Mouse (Mus musculus): ENCODE measurements around the gene Cyth1. TPM values are rescaled to one million over a fixed set of nuclear protein-coding genes. Genes with fewer than 3 reads are reported as not detected.
A peak's percentile ranks its signal among the peaks of the same experiment; 100 is the strongest.

The Cyth1 gene
- total RNA-seq (2021): 10 to 100 TPM; 30.3 to 31.5 TPM
- long read RNA-seq, experiment 1, partial matches to known transcripts: 1 of 25 reads
- long read RNA-seq, experiment 1, other reads (novel, unspliced or antisense): 23 of 25 reads
- long read RNA-seq, experiment 2, partial matches to known transcripts: 18 of 48 reads
- long read RNA-seq, experiment 2, other reads (novel, unspliced or antisense): 28 of 48 reads

DNA sequence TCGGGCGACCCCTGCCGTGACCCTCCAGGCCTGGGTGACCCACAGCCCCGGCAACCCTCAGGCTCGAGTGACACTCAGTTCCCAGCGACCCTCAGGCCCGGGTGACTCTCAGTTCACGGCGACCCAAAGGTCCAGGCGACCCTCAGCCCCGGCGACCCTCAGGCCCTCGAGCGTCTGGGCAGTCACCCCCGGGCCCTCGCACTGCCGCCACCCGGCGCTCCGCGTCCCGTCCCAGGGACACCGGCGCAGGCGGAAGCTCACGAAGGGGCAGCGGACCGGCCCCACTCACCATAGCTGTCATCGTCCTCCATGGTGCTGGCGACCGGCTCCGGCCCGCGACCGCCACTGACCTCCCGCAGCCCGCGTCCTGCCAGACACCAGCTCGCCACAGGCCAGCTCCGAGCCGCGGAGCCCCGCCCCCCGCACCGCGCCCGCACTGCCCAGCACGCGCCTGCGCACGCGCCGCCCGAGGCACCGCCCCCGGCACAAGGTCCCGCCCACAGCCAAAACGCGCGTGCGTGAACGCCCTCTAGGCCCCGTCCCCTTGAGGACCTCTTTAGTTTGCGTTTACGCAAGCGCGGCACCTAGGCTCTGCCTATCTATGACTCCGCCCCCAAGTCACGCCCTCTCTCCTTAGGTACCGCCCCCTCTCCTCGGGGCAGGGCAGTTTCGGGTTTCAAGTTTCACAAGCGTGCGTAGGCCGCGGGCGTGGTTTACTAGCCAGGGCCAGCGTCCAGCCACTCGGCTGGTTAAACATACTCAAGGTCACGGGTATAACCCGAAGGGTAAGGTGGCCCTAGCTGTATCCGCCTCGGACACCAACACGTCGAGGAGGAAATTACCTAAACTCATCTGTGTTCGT lies at the start of gene Cyth1:
Gene Cyth1, minus strand, starts transcription at position 443 of the 862 bp plus-strand sequence.
- DNase-seq (ENCODE audit: low spot score in 2 of 2): peak; percentile 99

DNA sequence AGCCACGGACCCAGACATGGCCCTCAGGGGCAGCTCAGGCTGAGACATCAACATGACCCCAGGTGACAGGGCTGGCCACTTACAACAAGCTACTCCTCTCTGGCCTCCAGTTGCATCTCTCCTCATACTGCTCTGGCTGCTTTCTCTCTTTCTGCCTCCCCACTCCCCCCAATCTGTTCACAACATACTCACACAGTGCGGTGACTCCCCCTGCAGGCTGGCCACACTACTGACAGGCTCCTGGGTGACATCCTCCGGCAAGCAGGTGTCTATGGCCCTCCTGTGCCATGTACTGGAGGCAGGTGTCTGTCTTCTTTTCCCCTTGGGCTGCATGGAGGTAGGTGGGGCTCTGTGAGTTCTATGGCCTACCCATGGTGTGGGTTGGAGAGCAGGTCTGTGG lies 49.6 kb upstream of the Cyth1 start:
- DNase-seq (ENCODE audit: low spot score in 2 of 2): no peak

DNA sequence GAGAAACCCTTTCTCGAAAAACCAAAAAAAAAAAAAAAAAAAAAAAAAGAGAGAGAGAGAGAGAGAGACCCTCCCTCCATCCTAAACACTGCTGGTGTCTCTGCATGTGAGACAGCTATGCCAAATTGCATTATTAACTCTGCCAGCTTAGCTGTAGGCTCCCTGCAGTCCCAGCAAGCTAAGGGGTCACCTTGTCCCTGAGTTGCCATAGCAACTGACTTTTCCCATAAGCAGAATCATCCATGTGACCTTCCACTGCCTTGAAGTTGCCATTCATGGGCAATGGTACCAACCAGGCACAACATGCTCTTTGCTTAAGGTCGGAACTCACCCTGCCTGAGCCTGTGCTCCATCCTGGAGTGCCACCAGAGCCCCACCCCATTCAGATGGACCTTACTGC lies 46.6 kb upstream of the Cyth1 start:
- no peak for DNase-seq (ENCODE audit: low spot score in 2 of 2)

DNA sequence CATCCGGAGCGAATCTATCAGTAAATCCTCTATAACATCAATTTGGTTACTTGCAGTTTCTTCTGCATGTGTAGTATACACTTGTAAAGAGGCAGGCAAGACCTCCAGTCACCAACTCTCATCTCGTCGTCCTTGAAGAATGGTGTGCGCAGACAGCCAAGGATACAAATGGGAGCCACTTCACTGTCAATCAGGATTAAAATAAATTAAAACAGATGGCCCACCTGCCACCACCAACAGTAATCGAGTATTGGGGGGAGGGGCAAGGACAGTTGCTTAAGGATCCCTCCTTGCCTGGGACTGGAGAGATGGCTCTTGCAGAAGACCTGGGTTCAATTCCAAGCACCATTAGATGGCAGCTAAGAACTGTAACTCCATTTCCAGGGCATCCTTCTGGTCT lies 44.3 kb upstream of the Cyth1 start:
- no peak for DNase-seq (ENCODE audit: low spot score in 2 of 2)

DNA sequence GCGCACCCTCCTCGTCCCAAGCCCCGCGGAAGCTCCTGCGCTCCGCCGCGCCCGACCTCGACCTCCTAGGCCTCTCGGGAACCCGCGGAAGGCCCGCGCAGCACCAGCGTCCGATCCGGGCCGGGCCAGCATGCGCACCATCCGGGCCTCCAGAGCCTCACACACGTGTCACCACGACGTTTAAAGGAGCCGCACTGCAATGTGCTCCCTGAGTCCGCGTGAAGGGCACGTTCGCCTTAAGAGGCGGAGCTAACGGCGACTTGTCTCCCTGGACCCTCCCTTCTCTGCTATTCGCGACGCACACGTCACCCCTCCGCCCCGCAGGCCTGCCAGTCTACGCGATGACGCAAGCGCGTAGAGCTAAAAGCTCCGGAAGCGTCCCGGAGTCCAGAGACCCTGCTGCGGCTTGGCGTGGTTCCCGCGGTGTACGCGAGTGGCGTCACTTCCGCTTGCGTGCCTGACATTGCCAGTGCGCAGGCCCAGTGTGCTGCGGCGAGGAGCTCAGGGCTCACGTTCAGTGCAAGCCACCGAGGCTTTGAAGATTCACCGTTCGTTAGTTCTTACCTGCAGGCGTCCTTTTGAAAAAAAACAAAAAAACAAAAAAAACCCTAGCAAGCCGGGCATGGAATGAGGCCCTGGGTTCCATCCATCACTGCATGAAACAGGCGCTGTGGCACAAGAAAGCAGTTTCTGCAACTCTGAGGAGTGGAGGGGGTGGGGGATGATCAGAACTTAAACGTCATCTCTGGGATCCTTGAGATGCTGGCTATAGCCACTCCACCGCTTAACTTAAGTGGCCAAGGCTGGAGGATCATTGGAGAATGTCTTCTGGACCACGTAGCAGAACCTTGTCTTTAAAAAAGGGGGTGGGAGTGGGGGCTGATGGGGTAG lies 41.9 kb upstream of the Cyth1 start, which contains the start of gene Usp36:
Gene Usp36, minus strand, starts transcription at position 246 of the 891 bp plus-strand sequence.
- peak; percentile 96 for DNase-seq (ENCODE audit: low spot score in 2 of 2)

DNA sequence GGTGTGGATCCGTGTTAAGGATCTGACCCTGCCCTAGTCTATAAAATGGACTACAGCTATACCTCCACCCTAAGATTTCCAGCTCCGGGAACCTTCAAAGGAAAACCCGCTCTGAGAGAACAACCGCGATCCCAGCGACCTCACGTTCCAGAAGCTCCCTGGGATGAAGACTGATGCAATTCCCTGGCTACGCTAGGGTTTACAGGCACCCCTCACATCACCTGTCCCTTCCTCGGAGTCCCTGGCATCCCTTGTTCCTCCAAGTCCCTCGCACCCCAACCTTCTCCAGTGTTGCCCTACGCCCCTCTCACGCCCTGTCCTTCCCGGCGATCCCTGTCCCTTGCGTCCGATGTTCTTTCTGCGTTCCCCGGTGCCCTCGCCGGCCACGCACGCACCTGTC lies 41.2 kb upstream of the Cyth1 start:
- DNase-seq (ENCODE audit: low spot score in 2 of 2): no peak

DNA sequence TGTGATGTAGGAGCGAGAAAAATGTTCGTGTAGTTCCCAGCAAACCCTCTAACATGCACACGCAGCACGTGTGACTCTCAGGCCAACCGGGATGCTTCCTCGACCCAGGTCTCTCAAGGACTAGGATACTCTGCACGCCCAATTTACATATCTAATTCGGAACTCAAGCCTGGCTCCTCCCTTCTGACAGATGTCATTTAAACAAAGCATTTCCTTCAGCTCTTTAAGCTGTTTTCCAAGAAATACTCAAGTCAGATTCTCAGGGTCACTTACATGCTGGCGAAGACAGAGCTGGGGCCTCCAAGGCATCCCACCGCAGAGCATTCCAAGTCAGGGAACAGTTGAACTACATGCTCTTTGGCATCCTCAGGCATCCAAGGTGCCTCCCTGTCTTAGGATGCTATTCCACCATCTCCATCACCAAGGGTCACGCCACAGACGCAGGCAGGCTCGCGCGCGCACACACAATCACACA lies 40.7 kb upstream of the Cyth1 start:
- DNase-seq (ENCODE audit: low spot score in 2 of 2): no peak

DNA sequence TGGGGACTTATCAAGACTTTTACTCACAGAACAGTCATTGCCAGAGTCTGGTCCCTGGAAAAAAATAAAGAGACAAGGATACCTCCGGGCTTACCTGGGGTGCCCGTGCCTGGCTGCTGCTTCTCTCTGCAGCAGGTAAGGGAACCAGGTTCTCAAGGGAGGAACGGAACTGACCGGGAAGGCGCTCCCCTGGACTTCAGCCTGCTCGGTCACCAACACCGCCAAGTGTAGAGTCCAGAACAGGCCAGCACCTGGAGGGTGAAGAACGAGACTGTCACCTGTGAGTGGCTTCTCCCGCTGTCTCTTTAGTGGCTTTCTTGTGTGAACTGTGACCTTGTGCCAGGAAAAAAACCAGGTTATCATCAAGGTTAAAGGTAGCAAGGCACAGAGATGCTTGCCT lies 39.2 kb upstream of the Cyth1 start:
- no peak for DNase-seq (ENCODE audit: low spot score in 2 of 2)

DNA sequence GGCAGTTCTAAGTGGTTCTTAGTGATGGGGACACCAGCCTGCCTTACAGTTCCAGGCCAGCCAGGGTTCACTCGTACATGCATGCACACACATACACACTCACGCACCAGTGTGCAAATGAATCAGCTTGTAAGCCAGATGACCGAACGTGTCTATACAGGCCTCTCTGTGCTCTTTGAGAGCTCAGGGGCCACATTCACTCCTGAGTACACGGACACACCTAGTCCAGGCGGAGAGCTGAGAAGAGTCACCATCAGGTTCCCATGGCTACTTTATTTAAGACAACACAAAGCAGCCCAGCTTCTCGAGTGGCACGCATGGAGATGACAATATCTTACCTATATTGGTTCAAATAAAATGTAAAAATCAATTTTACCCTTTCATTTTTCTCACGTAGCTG lies 38.0 kb upstream of the Cyth1 start:
- DNase-seq (ENCODE audit: low spot score in 2 of 2): no peak

DNA sequence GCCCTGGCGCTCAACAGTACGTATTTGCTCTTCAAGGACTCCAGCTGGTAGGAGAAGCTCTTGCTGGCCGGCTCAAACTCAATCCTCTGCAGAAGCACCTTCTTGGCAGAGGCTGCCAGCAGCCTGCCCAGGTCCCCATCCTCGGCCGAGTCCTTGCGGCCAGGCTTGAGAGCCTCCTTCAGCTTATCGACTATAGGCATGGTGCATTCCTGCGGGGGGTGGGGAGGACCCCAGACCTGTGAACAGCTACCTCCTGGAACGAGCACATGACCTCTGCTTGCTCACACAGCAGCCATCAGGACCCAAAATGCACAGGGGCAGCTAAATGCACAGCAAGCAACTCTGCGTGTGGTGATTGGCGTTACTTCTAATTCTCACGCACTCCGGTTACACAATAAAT lies 37.4 kb upstream of the Cyth1 start:
- DNase-seq (ENCODE audit: low spot score in 2 of 2): no peak

DNA sequence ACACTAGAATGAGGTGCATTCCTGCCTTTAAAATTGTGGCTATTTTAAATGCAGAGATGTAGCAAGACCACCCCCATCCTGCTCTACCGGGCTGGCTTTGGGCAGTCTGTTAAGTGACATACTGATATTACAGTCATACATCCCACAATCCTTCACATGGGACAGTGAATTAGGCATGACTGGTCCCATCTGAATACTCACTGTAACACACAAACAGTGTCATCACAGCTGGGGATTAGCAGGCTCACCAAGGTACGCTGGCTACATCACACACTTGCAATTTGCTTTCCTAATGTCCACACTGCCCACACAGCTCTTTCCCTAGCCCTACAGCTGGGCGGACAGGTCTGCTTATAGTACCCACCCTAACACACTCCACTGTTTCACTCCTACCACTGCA lies 31.8 kb upstream of the Cyth1 start:
- no peak for DNase-seq (ENCODE audit: low spot score in 2 of 2)

DNA sequence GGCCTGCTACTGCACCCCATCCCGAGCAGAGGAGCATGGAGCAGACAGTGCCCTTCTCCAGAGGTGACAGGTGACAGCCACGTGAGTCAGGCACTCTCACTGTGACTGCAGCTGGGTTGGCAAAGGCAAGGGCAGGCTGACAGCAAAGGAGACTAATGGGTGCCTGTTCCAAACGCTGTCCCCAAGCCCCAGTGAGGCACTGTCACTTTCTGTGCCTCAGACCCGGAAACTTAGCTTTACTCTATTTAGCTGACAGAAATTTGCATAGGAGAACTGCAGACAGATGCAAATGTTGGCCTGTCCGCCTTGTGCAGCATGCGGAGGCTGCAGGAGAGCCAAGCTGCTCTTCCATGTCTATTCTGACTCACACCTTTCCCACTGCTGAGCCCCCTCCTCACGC lies 27.9 kb upstream of the Cyth1 start:
- DNase-seq (ENCODE audit: low spot score in 2 of 2): no peak

DNA sequence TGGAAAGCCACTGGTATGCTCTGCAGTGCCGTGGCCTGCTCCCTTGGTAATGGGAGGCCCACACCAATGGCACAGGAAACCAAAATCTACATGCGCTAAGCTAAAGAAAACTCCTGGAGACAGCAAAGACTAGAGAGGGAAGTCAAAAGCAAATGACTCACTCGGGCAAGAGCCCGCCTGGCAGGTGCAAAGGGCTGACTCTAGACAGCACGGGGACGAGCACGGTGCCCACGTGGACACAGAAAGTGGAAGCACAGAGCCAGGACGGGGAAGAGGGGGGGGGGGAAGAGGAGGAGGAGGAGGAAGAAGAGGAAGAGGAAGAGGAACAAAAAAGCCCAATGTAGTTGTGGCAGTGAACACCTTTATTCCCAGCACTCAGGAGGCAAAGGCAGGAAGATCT lies 26.7 kb upstream of the Cyth1 start:
- no peak for DNase-seq (ENCODE audit: low spot score in 2 of 2)

DNA sequence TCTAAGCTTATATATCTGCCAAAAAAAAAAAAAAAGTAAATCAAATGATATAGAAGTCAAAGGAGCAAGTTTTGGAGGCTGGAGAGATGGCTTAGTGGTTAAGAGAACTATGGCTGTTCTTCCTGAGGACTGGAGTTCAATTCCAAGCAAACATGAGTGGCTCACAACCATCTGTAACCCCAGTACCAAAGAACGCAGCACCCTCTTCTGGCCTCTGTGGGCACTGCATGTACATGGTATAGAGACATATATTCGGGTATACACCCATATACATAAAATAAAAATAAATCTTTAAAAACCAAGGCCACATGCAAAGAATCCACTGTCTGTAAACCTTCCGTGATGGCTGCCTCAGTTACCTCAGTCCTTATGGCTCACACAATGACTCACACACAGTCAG lies 21.4 kb upstream of the Cyth1 start:
- no peak for DNase-seq (ENCODE audit: low spot score in 2 of 2)

DNA sequence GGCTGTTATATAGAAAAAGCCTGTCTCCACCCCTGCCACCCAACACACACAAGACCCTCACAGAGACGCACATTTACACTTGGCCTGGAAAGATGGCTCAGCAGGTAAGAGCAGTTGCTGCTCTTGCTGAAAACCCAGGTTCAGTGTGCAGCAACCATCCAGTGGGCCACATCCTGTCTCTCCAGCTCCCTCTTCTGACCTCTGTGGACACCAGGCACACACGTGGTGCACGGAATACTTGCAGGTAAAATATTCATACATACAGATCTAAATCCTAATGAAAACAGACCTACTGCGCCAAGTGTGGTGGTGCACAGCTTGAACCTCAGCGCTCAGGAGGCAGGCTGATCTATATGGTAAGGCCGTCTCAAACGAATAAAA lies 18.3 kb upstream of the Cyth1 start:
- DNase-seq (ENCODE audit: low spot score in 2 of 2): no peak

DNA sequence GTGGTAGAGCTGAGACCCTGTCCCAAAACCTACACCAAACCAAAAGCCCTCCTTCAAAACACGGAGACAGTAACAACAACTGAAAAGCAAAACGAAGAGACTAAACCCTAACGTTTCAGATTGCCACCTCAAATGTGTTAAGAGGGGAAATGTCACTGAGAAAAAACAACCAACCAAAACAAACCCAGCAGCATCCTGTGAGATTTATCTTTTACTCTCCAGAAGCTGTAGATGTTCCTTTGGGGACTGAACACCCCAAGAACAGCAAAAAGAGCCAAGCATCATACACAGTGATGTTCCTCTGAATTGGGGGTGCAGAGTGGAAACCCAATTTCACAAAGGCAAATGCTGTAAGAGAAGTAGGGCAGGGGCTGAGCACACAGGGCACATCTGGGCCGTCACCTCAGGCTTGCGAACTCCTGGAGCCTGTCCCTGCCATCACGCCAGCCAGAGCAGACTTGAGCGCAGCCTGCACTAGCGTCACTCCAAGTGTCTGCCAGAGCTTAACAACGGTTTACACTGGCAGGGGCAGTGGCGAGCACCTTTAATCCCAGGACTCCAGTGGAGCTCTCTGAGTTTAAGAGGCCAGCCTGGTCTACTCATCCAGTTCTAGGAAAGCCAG lies 17.8 kb upstream of the Cyth1 start:
- DNase-seq (ENCODE audit: low spot score in 2 of 2): no peak

DNA sequence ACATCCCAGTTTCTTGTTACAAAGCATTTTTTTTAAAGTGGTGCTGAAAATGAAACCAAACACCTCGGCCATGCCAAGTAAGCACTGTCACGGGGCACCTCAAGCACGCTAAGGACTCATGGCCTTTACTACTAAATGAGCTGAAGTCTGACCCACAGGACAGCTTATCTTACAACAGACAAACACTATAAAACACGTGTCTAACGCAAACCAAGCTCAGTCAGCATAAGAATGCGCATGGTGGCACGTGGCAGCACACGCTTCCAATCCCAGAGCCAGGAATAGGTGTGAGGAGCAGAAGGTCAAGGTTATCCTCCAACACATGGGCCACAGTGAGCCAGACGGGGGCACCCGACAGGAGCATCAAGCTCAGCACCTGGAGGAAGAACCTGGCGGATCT lies 17.2 kb upstream of the Cyth1 start:
- no peak for DNase-seq (ENCODE audit: low spot score in 2 of 2)

DNA sequence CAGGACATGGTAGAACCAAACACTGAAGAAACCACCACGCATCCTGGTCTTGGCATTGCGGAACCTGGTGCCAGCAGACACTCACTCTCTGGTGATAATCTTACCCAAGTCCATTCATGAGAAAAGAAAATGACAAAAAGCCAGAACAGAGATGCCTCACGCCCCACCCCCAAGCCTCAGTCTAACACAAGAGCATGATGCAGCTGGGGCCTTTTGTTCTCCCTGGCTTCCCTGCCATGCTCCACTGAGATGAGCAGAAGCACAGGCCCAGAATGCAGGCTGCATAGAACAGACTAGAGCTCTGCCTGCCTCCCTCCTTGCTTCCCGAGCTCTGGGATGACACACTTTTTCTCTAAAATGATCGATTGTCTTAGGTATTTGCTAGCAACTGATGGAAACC lies 14.8 kb upstream of the Cyth1 start:
- DNase-seq (ENCODE audit: low spot score in 2 of 2): no peak

DNA sequence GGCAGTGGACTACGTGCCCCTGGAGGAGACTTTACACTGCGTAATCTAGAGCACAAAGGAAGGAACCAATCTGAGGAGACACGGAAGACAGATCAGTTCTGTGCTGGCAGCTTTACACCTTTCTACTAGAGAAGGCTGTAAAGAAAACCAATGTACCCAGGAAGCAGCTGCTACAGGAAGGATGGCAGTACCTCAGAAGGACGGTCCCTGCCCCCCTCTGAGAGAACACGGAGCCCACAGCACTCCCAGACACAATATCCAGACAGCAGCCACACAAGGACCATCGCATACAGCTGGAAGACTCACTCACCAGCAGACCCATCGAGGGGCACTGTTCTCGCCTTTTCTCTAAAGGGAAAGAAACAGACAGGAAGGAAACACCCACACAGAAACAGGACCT lies 11.7 kb upstream of the Cyth1 start:
- no peak for DNase-seq (ENCODE audit: low spot score in 2 of 2)

DNA sequence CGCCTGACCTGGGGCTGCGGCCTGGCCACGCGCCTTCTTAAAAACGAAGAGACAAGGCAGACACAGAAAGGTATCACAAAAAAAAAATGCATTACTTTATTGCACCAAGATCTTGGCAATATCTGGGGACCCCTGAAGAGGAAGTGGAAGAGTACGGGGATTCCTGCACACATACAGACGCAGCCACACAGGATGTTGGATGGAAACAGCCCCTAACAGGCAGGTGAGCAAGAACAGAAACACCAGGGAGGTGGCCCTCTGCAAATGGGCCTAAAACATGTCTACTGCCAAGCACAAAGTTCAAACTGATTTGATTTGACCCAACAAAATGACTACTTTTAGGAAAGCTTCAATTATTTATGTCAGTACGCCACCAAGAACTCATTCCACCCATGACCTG lies 11.2 kb upstream of the Cyth1 start:
- DNase-seq (ENCODE audit: low spot score in 2 of 2): no peak

DNA sequence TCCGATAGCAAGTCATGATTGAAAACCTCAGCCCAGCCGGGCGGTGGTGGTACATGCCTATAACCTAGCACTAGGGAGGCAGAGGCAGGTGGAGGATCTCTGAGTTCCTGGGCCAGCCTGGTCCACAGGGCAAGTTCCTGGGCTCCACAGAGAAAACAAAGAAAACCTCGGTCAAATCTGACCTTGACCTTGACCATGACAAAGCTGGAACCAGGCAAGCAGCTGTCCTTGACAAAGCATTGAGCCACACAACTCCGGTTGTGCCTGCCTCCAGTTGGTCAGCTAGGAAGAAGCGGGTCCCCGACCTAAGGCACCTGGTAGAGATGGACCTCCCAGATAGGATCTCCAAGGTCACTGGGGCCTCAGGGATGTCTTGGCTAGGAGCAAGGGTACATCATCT lies 8.0 kb upstream of the Cyth1 start:
- DNase-seq (ENCODE audit: low spot score in 2 of 2): no peak

Measured in adrenal gland, postnatal 4 days (tissue).